Mouse (Mus musculus) cerebellum, postnatal 4 days (tissue): Measurements from ENCODE around the gene Zdhhc3.

Source experiments
- DNase-seq, 2 experiments: peaks; one replicate each; pipeline ENCODE4 v3.0.0; 2022; ENCODE audit warnings: low spot score in 2 of 2, mixed read lengths in 1 of 2

Zdhhc3 gene

DNA sequence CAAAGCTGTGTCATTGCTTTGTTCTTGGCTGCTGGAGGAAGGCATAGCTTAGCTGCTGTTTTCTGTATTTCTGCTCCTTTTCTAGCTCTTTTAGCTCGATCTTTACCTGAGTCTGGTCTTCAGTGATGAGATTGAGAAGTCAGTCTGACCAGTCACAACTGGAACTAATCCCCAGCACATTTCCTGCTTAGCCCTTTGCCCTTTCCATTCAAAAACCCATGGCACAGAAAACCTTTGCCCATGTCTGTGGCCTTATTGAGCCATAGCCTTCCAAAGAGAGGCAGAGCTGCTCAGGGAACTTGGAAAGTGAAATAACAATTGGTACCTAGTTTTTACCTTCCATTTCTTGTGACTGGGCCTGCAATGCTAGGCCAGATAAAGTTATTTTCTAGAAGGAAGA is 2.6 kb upstream of the Zdhhc3 start:
- no peak for DNase-seq

DNA sequence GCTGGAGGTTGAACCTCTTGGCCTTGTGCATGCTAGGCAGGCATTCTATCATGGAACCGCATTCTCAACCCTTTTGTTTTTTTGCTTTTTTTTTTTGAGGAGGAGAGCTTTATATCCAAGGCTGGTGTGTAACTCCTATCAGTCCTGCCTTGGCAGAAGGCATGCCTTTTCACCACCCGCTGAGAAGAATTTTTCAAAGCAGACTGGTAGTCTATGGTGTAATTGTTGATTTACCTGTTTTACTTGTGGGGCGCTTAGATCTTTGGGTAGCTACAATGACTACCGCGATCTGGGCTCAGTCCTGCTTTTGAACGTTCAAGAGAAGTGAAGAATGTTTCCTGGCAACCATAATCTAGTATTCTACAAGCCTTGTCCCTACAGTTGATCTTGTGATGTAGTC is 926 bp upstream of the Zdhhc3 start:
- DNase-seq, result no peak

GRCm38 (mm10) chr9:123111751-123112221 is 1.2 kb downstream of the Zdhhc3 start:
- DNase-seq, result no peak

DNA sequence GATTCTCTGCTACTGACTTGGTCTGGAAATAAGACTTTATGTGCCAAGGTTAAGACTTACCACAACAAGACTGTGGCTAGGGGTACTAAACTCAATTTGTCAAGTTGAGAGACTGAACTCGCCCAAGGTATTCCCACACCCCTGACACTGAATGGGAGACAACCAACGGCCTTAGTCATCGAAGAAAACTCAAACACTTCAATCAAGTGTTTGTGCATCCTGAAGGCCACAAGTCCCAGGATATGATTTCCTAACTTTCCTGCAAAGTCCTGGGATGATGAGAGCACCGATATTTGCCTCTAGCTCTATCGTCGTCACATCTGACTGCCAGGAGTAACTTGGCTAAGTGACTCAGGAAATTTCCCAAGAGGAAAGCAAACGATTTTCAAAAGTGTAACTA is 3.8 kb downstream of the Zdhhc3 start:
- no peak for DNase-seq

DNA sequence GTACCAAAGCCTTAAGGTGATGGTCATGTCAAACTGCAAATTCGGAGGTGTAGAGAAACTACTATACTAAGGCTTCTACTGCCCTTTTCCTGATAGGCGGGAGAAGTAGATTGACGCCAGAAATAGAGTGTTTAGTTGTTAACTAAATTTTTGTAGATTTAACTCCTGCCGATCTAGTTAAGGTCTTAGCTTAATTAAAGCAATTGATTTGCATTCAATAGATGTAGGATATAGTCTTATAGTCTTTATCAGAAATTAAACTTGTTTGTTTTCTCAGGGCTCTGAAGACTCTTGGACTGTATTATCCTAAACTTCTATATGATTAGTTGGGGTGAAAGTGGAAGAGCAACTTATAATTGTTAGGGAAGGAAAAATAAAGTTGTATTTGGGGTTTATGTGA is 5.8 kb downstream of the Zdhhc3 start:
- no peak for DNase-seq

DNA sequence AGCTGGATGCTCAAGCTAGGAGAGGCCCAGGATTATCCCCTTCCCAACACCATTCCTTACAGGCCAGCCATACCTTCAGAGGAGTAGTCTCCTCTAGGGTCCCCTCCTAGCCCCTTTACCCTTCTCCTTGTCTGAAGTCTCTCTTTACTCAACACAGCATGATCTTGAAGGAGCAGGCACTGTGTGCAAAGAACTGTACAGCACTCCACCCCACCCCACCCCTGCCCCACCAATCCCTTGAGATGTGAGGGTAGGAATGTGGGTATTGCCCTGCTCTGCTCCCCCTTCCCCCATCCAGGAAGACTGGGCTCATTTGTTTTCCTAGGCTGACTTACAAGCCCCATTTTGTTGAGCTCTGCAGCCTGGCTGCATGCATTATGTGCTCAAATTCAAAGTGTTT is 8.6 kb downstream of the Zdhhc3 start:
- DNase-seq, result no peak

DNA sequence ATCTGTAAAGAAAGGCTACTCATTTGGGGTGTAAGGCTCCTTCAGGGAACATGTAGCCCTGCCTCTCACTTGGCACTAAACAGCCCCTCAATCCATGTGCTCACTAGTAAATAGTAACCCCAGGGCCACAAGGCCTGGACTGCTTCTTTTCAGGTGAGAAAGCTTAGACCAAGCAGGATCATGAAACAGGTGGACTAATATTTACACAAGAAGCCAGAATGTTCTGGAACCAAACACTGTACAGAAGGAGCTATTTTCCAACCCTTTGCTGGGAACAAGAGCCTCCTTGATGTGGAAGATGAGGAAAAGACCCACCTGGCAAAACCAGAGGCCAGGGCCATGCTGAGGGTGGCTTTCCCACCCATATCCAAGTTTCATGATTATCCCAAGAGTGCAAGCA is 9.6 kb downstream of the Zdhhc3 start:
- DNase-seq, result no peak

DNA sequence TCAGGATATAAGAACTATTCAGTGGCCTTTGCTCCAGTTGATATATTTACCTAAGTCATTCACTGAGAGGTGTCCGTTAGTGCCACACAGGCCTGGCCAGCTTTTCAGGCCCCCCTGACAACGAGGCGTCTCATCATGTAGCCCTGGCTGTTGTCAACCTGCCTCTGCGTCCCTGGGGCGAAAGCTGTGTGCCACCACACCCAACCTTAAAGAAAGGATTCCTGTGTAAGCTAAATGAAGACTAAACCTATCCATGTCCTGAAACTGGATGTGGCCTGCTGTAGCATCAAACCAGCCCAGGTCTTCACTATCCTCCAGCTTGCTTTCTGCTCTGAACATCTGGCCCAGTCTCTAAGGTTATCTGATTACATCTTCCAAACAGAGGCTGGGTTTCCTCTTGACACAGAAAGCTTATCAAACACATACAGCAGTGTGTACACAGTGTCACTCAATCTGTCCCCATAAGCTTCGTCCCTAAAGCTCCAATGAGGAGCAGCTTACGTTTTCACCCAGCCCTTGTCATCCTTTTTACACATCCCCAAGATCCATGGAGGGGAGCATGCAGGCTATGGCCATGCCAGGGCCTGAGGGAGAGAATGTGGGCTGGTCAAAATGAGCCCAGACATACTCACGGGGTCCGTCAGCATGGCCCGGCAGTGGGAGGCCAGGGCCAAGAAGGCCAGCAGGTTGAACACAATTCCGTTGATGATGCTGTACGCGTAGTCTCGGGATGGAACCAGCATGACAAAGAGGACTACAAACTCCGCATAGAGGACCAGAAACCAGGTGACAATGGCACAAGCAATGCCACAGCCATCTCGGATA is 13.2 kb downstream of the Zdhhc3 start:
- DNase-seq, result no peak

DNA sequence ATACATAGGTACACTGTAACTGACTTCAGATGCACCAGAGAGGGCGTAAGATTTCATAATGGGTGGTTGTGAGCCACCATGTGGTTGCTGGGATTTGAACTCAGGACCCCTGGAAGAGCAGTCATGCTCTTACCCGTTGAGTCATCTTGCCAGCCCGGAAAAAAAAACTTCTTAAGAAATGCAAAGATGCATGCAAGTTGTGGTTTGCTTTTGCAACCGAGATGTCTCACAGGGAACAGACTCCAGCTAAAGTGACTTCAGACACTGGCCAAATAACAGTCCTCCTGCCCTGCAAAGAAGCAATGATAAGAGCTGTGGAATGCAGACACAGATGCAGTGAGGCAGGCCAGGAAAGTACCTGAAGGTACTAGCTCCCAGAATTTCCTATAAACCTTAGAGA is 22.2 kb downstream of the Zdhhc3 start:
- DNase-seq, result no peak

GRCm38 (mm10) chr9:123087558-123087957 is 25.4 kb downstream of the Zdhhc3 start:
- no peak for DNase-seq

DNA sequence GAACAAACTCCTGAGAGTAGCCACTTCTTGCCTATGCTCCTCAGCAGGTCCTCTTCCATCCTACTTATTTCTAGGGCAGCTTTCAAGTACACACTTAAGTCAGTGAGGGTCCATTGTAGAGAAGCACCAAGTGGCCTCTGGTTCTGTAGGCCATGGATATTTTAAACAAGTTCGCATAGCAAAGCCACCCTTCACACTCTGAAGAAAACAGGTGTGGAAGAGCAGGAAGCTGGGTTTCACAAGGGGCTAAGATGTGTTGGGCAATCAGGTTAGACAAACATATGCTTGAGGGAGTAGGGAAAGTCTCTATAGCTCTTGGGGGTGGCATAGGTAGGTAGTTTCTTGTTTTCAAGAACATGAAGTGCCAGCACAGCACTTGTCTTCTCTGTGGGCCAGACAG is 27.6 kb downstream of the Zdhhc3 start:
- no peak for DNase-seq

DNA sequence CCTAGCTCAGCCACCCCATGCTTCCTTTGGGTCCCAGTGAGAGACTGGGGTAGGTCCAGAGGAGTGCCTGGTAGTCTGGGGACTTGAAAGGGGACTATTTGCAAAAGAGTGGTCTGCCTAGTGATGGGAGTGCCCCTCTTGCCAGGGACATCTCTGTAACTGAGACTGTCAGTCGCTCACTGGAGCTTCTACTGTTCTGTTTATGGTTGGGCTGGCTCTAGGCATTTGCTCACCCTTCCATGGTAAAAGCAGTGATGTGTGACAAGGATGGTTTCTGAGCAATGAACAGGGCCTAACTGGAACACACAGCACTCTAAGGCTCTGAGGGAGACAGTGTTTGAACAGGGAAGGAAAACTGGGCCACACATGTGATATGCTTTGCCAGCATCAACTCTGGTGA is 32.2 kb downstream of the Zdhhc3 start:
- no peak for DNase-seq

DNA sequence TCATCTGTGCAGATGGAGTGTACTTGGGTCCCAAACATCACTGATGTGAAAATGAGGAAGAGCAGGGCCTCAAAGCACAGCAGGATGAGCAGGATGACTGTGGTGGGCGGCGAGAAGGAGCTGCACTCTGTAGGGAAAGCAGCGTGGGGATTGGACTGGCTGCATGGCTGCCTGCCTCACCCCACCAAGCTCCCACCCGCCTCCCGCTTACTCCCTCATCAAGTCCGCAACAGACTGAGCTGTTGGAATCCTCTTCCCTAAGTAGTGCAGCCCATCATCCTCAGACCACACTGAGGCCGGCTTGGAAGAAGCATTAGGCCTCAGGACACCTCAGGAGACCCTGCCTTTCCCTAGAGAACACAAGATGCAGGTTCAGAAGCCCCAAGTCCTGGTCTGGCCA is 32.6 kb downstream of the Zdhhc3 start:
- no peak for DNase-seq

- DNase-seq, result no peak
Observed at GRCm38 (mm10) chr9:123079149-123079548, 33.9 kb downstream of the Zdhhc3 start.

GRCm38 (mm10) chr9:123060172-123060571 is 52.8 kb downstream of the Zdhhc3 start:
- DNase-seq, result no peak

DNA sequence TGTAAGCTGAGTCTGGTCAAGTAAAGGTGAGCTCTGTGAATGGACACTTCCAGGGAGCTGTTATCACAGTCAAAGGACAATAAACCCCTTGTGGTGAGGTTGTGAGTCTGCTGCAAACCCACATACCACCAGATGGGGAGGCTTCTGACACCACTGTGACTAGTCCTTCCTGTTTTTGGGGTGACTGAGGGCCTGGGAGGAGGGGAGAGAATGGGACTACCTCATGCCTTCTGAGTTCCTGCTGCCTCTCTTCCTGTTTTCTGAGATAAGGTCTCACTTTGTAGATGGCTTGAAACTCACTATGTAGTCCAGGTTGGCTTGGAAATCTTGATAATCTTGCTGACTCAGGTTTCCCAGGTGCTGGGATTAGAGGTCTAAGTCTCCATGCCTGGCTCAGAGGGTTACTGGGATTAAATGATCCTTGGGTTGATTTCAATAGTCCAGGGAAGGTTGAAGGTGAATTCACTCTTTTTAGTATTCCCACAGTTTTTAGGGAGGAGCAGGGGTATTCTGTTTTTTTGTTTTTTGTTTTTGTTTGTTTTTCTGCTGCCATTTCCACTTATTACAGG is 54.2 kb downstream of the Zdhhc3 start:
- no peak for DNase-seq

- DNase-seq, result no peak
Observed at GRCm38 (mm10) chr9:123047665-123048064, 65.3 kb downstream of the Zdhhc3 start.

- DNase-seq, result no peak
Observed at GRCm38 (mm10) chr9:123034426-123034825, 78.6 kb downstream of the Zdhhc3 start, which contains the start of gene Tgm4. Gene Tgm4 (plus strand): TSS chr9:123034726.

DNA sequence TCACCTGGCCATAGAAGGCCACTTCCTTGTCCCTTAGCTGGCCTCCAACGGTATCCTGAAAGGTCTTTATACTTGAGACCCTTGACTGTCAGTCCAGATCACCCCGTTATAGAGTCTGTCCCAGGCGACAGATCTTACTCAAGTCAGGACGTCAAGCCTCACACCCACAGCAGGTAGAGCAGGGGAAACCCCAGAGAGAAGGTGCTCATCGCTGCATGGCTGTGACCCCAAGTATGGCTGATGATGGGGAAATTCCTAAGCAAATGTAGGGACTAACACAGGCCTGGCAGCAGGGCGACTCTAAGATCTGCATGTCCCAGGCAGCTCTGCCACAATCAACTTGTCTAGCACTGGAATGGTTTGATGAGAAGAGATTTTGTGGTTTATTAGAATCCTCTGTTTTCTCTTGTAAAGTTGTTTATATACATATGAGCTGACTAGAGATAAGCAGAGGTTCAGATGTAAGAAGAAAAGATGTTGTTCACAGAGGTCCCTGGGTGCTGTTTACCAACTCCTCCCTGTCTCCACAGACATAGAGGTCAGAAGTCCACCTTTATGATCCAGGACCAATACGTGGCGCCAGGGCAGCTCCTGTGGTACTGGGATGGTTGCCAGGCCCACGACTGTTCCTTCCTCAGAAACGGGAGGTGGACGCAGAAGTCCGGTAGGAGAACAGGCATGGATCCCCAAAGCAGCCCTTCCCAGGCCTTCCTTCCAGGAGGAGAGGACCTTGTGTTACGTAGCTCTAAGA is 81.3 kb downstream of the Zdhhc3 start:
- DNase-seq, result no peak

- no peak for DNase-seq
Observed at GRCm38 (mm10) chr9:123024201-123024600, 88.8 kb downstream of the Zdhhc3 start.

- peak in 1 of 2 experiments; percentile 27 for DNase-seq
Observed at GRCm38 (mm10) chr9:123021636-123022379, 91.2 kb downstream of the Zdhhc3 start.
